Mouse (Mus musculus) cortical plate, adult 2 months (tissue): ENCODE measurements around the gene Vipas39. TPM values are rescaled to one million over a fixed set of nuclear protein-coding genes. Genes with fewer than 3 reads are reported as not detected.
"Not testable (repeated sequence)": the region's sequence is repeated elsewhere in the genome, so short reads cannot be mapped to it uniquely, and the experiment has no call there.

Experiments
- H3K27ac ChIP-seq: fragments of 200-500 bp; 2 replicates; pipeline ENCODE4 v1.5.1; 2012; ENCODE audit warnings: low read length, control low read depth, inconsistent platforms; ENCODE audit not compliant: insufficient read depth
- H3K4me1 ChIP-seq: fragments of 200-500 bp; 2 replicates; pipeline ENCODE4 v1.6.1; 2011; ENCODE audit warnings: low read length; ENCODE audit not compliant: control insufficient read depth, insufficient read depth
- H3K4me3 ChIP-seq: fragments of 200-500 bp; 2 replicates; pipeline ENCODE4 v1.5.1; 2011; ENCODE audit warnings: mild to moderate bottlenecking, low read length, control low read depth; ENCODE audit not compliant: insufficient read depth
- CTCF ChIP-seq: fragments of 200-500 bp; IDR thresholded peaks from 2 replicates; pipeline ENCODE4 v1.5.1; 2011; ENCODE audit warnings: mild to moderate bottlenecking, control low read depth, low read length; ENCODE audit not compliant: insufficient read depth; ENCODE audit errors: extremely low read depth
- POLR2A ChIP-seq: fragments of 200-500 bp; IDR thresholded peaks from 2 replicates; pipeline ENCODE4 v1.6.1; 2011; ENCODE audit warnings: mild to moderate bottlenecking, low read length, control low read depth; ENCODE audit not compliant: insufficient read depth; ENCODE audit errors: extremely low read depth
- polyA plus RNA-seq: library from polyadenylated mRNA; depleted of rRNA; stranded (reverse); fragments of >200 nt; gene quantifications from 2 replicates; pipeline ENCODE4 v1.2.3, GENCODE M21; 2012; rRNA removed

The Vipas39 gene
- polyA plus RNA-seq = 61.0 and 64.0 TPM in 2 replicates

- H3K4me1 ChIP-seq = no peaks in the 10 kb centered on the region; the same call in 1 of the 2 replicates
- no peak for TF ChIP-seq CTCF
- TF ChIP-seq POLR2A = peak; percentile 95
- peak within 1 kb of the TSS; percentile 64 for H3K4me3 ChIP-seq
- peak within 1 kb of the TSS; percentile 81 for H3K27ac ChIP-seq
These were observed at the start of gene Vipas39, which contains the start of gene Ahsa1 for GRCm38 (mm10) chr12:87266108-87266826. Gene Vipas39, minus strand, starts transcription at chr12:87266256. Gene Ahsa1, plus strand, starts transcription at chr12:87266479.

- Histone ChIP-seq H3K27ac (no peak overlapping the region), H3K4me1 (no peaks in the 10 kb centered on the region), H3K4me3 (no peak overlapping the region)
- TF ChIP-seq CTCF = no peak
- TF ChIP-seq POLR2A = no peak
These were observed 47.0 kb upstream of the Vipas39 start for GRCm38 (mm10) chr12:87313098-87313497.

GRCm38 (mm10) chr12:87306584-87306844 is 40.5 kb upstream of the Vipas39 start:
- not testable (repeated sequence) for H3K27ac ChIP-seq

GRCm38 (mm10) chr12:87305767-87306583 is 39.9 kb upstream of the Vipas39 start:
- no peaks in the 10 kb centered on the region; the same call in 1 of the 2 replicates for H3K4me1 ChIP-seq
- H3K4me3 ChIP-seq = no peak overlapping the region
- no peak overlapping the region for H3K27ac ChIP-seq
- TF ChIP-seq CTCF (no peak), POLR2A (no peak)

More at GRCm38 (mm10) chr12:87306584-87306844, 40.5 kb upstream of the Vipas39 start:
- H3K4me3 ChIP-seq, H3K4me1 ChIP-seq: not testable (repeated sequence)

- Histone ChIP-seq H3K4me1 (no peaks in the 10 kb centered on the region; the same call in 1 of the 2 replicates), H3K27ac (no peak overlapping the region), H3K4me3 (no peak overlapping the region)
- TF ChIP-seq CTCF = no peak
- no peak for TF ChIP-seq POLR2A
These were observed 35.1 kb upstream of the Vipas39 start for GRCm38 (mm10) chr12:87301189-87301588.

GRCm38 (mm10) chr12:87300441-87300690 is 34.3 kb upstream of the Vipas39 start:
- Histone ChIP-seq H3K27ac (no peak overlapping the region), H3K4me3 (peak overlapping the region; percentile 22), H3K4me1 (no peaks in the 10 kb centered on the region)
- TF ChIP-seq POLR2A (no peak), CTCF (no peak)

GRCm38 (mm10) chr12:87299657-87300440 is 33.8 kb upstream of the Vipas39 start, which contains the start of gene Ism2:
Gene Ism2, minus strand, starts transcription at chr12:87299705.
- no peak within 1 kb of the TSS for H3K27ac ChIP-seq
- no peaks in the 10 kb centered on the region for H3K4me1 ChIP-seq
- TF ChIP-seq POLR2A = no peak
- TF ChIP-seq CTCF = no peak
- peak within 1 kb of the TSS; percentile 22 for H3K4me3 ChIP-seq

GRCm38 (mm10) chr12:87299037-87299656 is 33.1 kb upstream of the Vipas39 start:
- Histone ChIP-seq H3K27ac (no peak overlapping the region), H3K4me3 (peak overlapping the region; percentile 22), H3K4me1 (no peaks in the 10 kb centered on the region)
- no peak for TF ChIP-seq POLR2A
- no peak for TF ChIP-seq CTCF

- Histone ChIP-seq H3K4me3 (no peak overlapping the region), H3K4me1 (no peaks in the 10 kb centered on the region), H3K27ac (no peak overlapping the region)
- TF ChIP-seq POLR2A (no peak), CTCF (no peak)
These were observed 27.9 kb upstream of the Vipas39 start for GRCm38 (mm10) chr12:87293934-87294333.
